ENCODE assay signal across 8 mouse cellular contexts in the genomic region with DNA sequence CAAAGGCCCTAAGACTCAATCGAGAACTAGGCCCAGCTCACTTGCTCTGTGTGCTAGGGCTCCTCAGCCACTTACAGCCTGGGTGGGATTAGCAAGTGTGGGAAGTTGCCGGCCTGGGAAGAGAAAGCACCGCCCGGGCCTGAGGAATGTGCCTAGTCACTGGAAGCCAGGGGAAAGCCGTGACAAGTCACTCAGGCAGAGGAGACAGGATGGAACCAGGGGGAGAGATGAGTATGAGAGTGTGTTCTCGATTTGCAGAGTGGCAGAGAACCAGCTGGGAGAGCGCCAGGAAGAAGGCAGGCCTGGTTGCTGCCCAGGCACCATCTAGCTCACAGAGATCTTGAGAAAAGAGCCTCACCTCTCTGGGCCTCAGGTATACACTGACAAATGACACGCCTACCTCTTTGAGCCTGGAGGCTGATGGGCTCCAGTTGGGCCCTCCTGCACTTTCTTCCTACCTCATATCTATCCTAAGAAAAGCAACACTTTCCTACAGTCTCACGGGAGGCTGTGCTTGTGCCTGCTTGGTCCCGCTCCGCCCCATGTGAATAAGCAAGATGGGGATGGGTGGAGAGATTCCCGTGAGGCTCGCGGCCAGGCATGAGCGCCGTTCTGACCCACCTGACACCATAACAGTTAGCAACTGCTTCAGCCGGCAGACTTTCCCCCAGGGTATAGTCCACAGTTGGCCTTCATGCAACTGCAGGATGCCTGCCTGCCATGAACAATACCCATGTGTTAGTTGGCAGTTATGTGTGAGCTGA.
DNase-seq lines count a peak whose midpoint lies in the region; ATAC-seq and TF ChIP-seq lines count a peak whose summit lies in the region.

No protein-coding gene starts in this region.

- no peaks in the 10 kb centered on the region for H3K9me3 ChIP-seq in liver, embryonic 15.5 days (replicated peaks)
- H3K9me3 ChIP-seq in stomach, postnatal 0 days (ENCODE audit: control insufficient read depth, low read length) = no peaks in the 10 kb centered on the region

- H3K27me3 ChIP-seq in liver, embryonic 15.5 days = no peaks in the 10 kb centered on the region
- no peaks in the 10 kb centered on the region for H3K27me3 ChIP-seq in stomach, postnatal 0 days (ENCODE audit: control insufficient read depth, insufficient read depth, low read length)

- 0 out of 2 replicates have a peak overlapping the region, but pooled peaks have one; percentile 0 for H3K4me2 ChIP-seq in liver, embryonic 15.5 days
- H3K4me2 ChIP-seq in stomach, postnatal 0 days (replicated peaks; ENCODE audit: low read depth) = no peak overlapping the region

- no peak for TF ChIP-seq CTCF in gastrocnemius, adult 2 months (IDR thresholded peaks at IDR 0.05)
- TF ChIP-seq CTCF in stomach, postnatal 0 days (IDR thresholded peaks at IDR 0.05; ENCODE audit: low read depth) = no peak

- H3K4me1 ChIP-seq in brown adipose tissue, adult 24 weeks (ENCODE audit: control insufficient read depth, insufficient read depth, insufficient read length, low read length) = peaks cover 57% of the 10 kb centered on the region
- peaks cover 84% of the 10 kb centered on the region for H3K4me1 ChIP-seq in liver, embryonic 15.5 days (replicated peaks)
- peaks cover 8% of the 10 kb centered on the region for H3K4me1 ChIP-seq in stomach, postnatal 0 days (replicated peaks; ENCODE audit: control insufficient read depth, insufficient read depth)

- no peak for TF ChIP-seq EP300 in stomach, postnatal 0 days (optimal IDR thresholded peaks at IDR 0.05)

- peak overlapping the region; percentile 10 for H3K9ac ChIP-seq in liver, embryonic 15.5 days
- peak overlapping the region; percentile 23 for H3K9ac ChIP-seq in stomach, postnatal 0 days (ENCODE audit: low read length)

- 73% methylated on average over 17 of the region's 17 CpGs for WGBS in liver, embryonic 15.5 days (ENCODE audit: insufficient replicate concordance)
- WGBS in stomach, postnatal 0 days = 44% methylated on average over 17 of the region's 17 CpGs

- intact Hi-C loops in gastrocnemius, adult 2 months (cut with DNase I) = loop anchor here (1.0 to 2.0 kb wide), 2 partner anchors 29 to 75 kb away; no protein-coding TSS in a partner anchor

- peak; percentile 59 for DNase-seq in urinary bladder, postnatal 14 days (ENCODE audit: low spot score)
- no peak for DNase-seq in urinary bladder, adult 18-20 months (ENCODE audit: low spot score in 2 of 2)
- DNase-seq in gastrocnemius, adult 2 months = peak; percentile 86
- peak; percentile 77 for DNase-seq in kidney, adult 11 months
- DNase-seq in stomach, postnatal 0 days (ENCODE audit: low spot score) = peak; percentile 36
- no peak for DNase-seq in layer of hippocampus, adult 9-11 months

- H3K36me3 ChIP-seq in liver, embryonic 15.5 days (replicated peaks) = peaks cover 71% of the 10 kb centered on the region
- H3K36me3 ChIP-seq in stomach, postnatal 0 days (ENCODE audit: control insufficient read depth, insufficient read depth, low read length) = no peaks in the 10 kb centered on the region

- H3K4me3 ChIP-seq in brown adipose tissue, adult 24 weeks (ENCODE audit: insufficient read depth, low read depth, low read length) = no peak overlapping the region
- peak overlapping the region; percentile 7; the same call in 1 of the 2 replicates for H3K4me3 ChIP-seq in gastrocnemius, adult 2 months
- no peak overlapping the region for H3K4me3 ChIP-seq in liver, embryonic 15.5 days (replicated peaks)
- no peak overlapping the region for H3K4me3 ChIP-seq in stomach, postnatal 0 days (ENCODE audit: low read depth, low read length)

- peak overlapping the region; percentile 75 for H3K27ac ChIP-seq in brown adipose tissue, adult 24 weeks (replicated peaks; ENCODE audit: low read depth, low read length)
- peak overlapping the region; percentile 88 for H3K27ac ChIP-seq in gastrocnemius, adult 2 months
- peak overlapping the region; percentile 86 for H3K27ac ChIP-seq in liver, embryonic 15.5 days (replicated peaks)
- H3K27ac ChIP-seq in stomach, postnatal 0 days (replicated peaks) = peak overlapping the region; percentile 79

- ATAC-seq in liver, embryonic 15.5 days (ENCODE audit: insufficient read depth) = no peak
- ATAC-seq in stomach, postnatal 0 days (ENCODE audit: low FRiP score, low TSS enrichment) = peak; percentile 54

Comparison
In these comparisons a context has a peak if more than half of its experiments do, and no peak if none do; other contexts are left out.
1. DNase-seq: peak in urinary bladder, postnatal 14 days (single experiment), gastrocnemius, adult 2 months (single experiment), kidney, adult 11 months (single experiment) and stomach, postnatal 0 days (single experiment); none in urinary bladder, adult 18-20 months (0 of 2) and layer of hippocampus, adult 9-11 months (single experiment).
2. Peak in every context shown above with its lines, with median percentiles within 50 percentile points of each other: H3K27ac ChIP-seq.